Mouse (Mus musculus) liver, adult 2 months (tissue): ENCODE measurements around the gene Larp6.

Source experiments
- CTCF ChIP-seq: fragments of 200-500 bp; IDR thresholded peaks from 2 replicates; pipeline ENCODE4 v1.5.1; 2011; ENCODE audit warnings: low read depth, low read length, control low read depth
- POLR2A ChIP-seq: fragments of 200-500 bp; IDR thresholded peaks from 2 replicates; pipeline ENCODE4 v1.6.1; 2011; ENCODE audit warnings: low read length, control low read depth; ENCODE audit not compliant: insufficient read depth; ENCODE audit errors: extremely low read depth

DNA sequence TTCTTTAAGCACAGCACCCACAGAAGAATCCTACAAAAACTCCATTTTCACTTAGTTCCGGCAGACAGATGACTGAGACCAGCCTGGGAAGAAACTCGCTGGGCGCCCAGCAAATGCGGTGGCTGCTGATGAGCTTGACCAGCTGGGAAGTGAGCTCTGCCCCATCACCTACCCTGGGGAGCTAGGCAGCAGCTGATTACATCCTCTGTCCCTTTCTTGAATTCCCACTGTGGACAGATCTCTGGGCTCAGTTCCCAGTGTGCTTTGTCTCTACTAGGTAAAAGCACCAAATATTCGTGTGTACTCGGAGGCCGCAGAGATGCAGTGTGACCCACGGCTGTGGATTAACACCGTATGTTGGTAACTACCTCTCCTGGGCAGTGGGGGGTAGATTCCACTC is 55.6 kb downstream of the Larp6 start:
- TF ChIP-seq CTCF (no peak), POLR2A (no peak)
